7 mouse cellular contexts compared by ENCODE assay signal in genomic region chr2:32074404-32074803, GRCm38 (mm10). TPM values are rescaled to one million over a fixed set of nuclear protein-coding genes. Genes with fewer than 3 reads are reported as not detected.
DNase-seq lines count a peak whose midpoint lies in the region; ATAC-seq lines count a peak whose summit lies in the region.

No protein-coding gene starts in this region.

- no peaks in the 10 kb centered on the region for H3K4me1 ChIP-seq in midbrain, embryonic 14.5 days (ENCODE audit: control insufficient read depth, insufficient read depth, low read length)

- no peak for ATAC-seq in midbrain, embryonic 14.5 days (ENCODE audit: low FRiP score, low TSS enrichment)

- H3K27me3 ChIP-seq in midbrain, embryonic 14.5 days (ENCODE audit: control insufficient read depth, insufficient read depth, low read length): no peaks in the 10 kb centered on the region

- no peaks in the 10 kb centered on the region for H3K36me3 ChIP-seq in midbrain, embryonic 14.5 days (ENCODE audit: control insufficient read depth, insufficient read depth, low read length)

- H3K9me3 ChIP-seq in midbrain, embryonic 14.5 days (ENCODE audit: control insufficient read depth, low read length): no peaks in the 10 kb centered on the region

- peak; percentile 38 for DNase-seq in layer of hippocampus, adult 9-11 months
- DNase-seq in layer of hippocampus, adult 9-10 months (ENCODE audit: low spot score): no peak
- peak; percentile 73 for DNase-seq in Muller cell, postnatal 12 days (ENCODE audit: inconsistent ontology term)
- DNase-seq in fat pad, adult 2 months (ENCODE audit: extremely low read depth, low read depth, low spot score): peak; percentile 7
- peak; percentile 94 for DNase-seq in kidney, adult 9 months
- no peak for DNase-seq in lung, postnatal 14 days
- no peak for DNase-seq in midbrain, embryonic 14.5 days

- no peak overlapping the region for H3K4me3 ChIP-seq in midbrain, embryonic 14.5 days (replicated peaks; ENCODE audit: low read depth, low read length)

- 70% methylated on average over 8 of the region's 8 CpGs for WGBS in midbrain, embryonic 14.5 days

- no peak overlapping the region for H3K27ac ChIP-seq in midbrain, embryonic 14.5 days (replicated peaks; ENCODE audit: low read depth, low read length)

- no peak overlapping the region for H3K9ac ChIP-seq in midbrain, embryonic 14.5 days (replicated peaks; ENCODE audit: low read length)

- no peak overlapping the region for H3K4me2 ChIP-seq in midbrain, embryonic 14.5 days (ENCODE audit: low read length)

RNA-seq across cellular contexts. Expression of gene Fam78a, which starts 10.3 kb away (rescaled TPM):
- 0.50 and 0.59 TPM in 2 replicates for polyA plus RNA-seq in midbrain, embryonic 14.5 days (2014; fragmentation: Nextera tagmentation; extraction: Ambion mirVana)

RNA-seq across cellular contexts. Expression of gene Plpp7, which starts 20.9 kb away (rescaled TPM):
- 21.6 and 24.4 TPM in 2 replicates for polyA plus RNA-seq in midbrain, embryonic 14.5 days (2014; fragmentation: Nextera tagmentation; extraction: Ambion mirVana)

Comparison
In these comparisons a context has a peak if more than half of its experiments do, and no peak if none do; other contexts are left out.
1. DNase-seq: peak in layer of hippocampus, adult 9-11 months (single experiment), Muller cell, postnatal 12 days (single experiment), fat pad, adult 2 months (single experiment) and kidney, adult 9 months (single experiment); none in layer of hippocampus, adult 9-10 months (single experiment), lung, postnatal 14 days (single experiment) and midbrain, embryonic 14.5 days (single experiment).